Mouse (Mus musculus) midbrain, embryonic 16.5 days (tissue): ENCODE measurements around the gene Nhlrc1. TPM values are rescaled to one million over a fixed set of nuclear protein-coding genes. Genes with fewer than 3 reads are reported as not detected.

Source experiments
- ATAC-seq: fragments of 200-750 bp; cut with Nextera tagmentation; 2 replicates; pipeline ENCODE4 v1.8.0; 2017; ENCODE audit warnings: moderate TSS enrichment
- H3K27ac ChIP-seq: fragments of 300-500 bp; sonication (generic); 2 replicates; pipeline ENCODE4 v1.5.1; 2014; ENCODE audit warnings: mild to moderate bottlenecking, low read length, mixed read lengths
- H3K27me3 ChIP-seq: fragments of 300-500 bp; sonication (generic); 2 replicates; pipeline ENCODE4 v1.6.1; 2014; ENCODE audit warnings: low read depth, low read length, mixed read lengths; ENCODE audit not compliant: control insufficient read depth, insufficient read depth
- H3K36me3 ChIP-seq: fragments of 300-500 bp; sonication (generic); 2 replicates; pipeline ENCODE4 v1.6.1; 2014; ENCODE audit warnings: mild to moderate bottlenecking, low read length, moderate library complexity, mixed read lengths; ENCODE audit not compliant: control insufficient read depth, insufficient read depth
- H3K4me1 ChIP-seq: fragments of 300-500 bp; sonication (generic); 2 replicates; pipeline ENCODE4 v1.6.1; 2014; ENCODE audit warnings: mild to moderate bottlenecking, low read length, mixed read lengths; ENCODE audit not compliant: control insufficient read depth, insufficient read depth
- H3K4me2 ChIP-seq: fragments of 300-500 bp; sonication (generic); 2 replicates; pipeline ENCODE4 v1.6.1; 2014; ENCODE audit warnings: mild to moderate bottlenecking, low read length, mixed read lengths
- H3K4me3 ChIP-seq: fragments of 300-500 bp; sonication (generic); 2 replicates; pipeline ENCODE4 v1.5.1; 2014; ENCODE audit warnings: low read depth, mild to moderate bottlenecking, low read length, moderate library complexity, mixed read lengths
- H3K9ac ChIP-seq: fragments of 300-500 bp; sonication (generic); 2 replicates; pipeline ENCODE4 v1.6.1; 2014; ENCODE audit warnings: low read depth, low read length, mixed read lengths
- H3K9me3 ChIP-seq: fragments of 300-500 bp; sonication (generic); replicated peaks from 2 replicates; pipeline ENCODE4 v1.6.1; 2014; ENCODE audit warnings: mild to moderate bottlenecking, low read length, mixed read lengths; ENCODE audit not compliant: control insufficient read depth, poor library complexity, severe bottlenecking
- WGBS: fragments of 180-500 bp; shearing (Covaris S2); extraction: QIAGEN DNeasy Blood & Tissue Kit; methylation state at CpG from one replicate; pipeline ENCODE4 v1.1.7; 2014; 5-methylcytosine and 5-hydroxymethylcytosine counted together
- polyA plus RNA-seq: library from polyadenylated mRNA; unstranded; fragments of >200 nt; fragmentation: Nextera tagmentation; extraction: Ambion mirVana; gene quantifications from 2 replicates; pipeline ENCODE4 v1.2.1, GENCODE M21; 2015

Gene Nhlrc1
- polyA plus RNA-seq, 1 experiment from 2014 or later, result 19.3 TPM

GRCm38 (mm10) chr13:46968626-46969025 lies 46.0 kb downstream of the Nhlrc1 start:
- Histone ChIP-seq H3K4me3 (no peak overlapping the region), H3K9me3 (no peaks in the 10 kb centered on the region), H3K4me2 (no peak overlapping the region), H3K4me1 (no peaks in the 10 kb centered on the region), H3K36me3 (no peaks in the 10 kb centered on the region), H3K27me3 (no peaks in the 10 kb centered on the region), H3K27ac (no peak overlapping the region), H3K9ac (no peak overlapping the region)
- ATAC-seq, result no peak
- 93% methylated on average over 2 of the region's 2 CpGs for WGBS

DNA sequence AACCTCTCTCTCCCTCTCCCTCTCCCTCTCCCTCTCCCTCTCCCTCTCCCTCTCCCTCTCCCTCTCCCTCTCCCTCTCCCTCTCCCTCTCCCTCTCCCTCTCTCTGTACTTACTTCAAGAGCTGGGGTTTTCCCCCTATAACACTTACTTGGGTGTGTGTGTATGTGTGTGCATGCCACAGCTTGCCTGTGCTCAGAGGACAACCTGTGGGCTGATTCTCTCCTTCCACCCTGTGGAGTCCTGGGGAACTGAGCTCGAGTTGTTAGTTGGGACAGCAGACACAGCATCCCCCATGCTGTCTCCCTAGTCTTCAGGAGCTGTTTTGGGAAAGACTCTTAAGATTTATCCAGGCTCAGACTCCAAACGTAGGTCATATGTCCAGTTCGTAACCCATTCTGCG lies 47.3 kb downstream of the Nhlrc1 start:
- Histone ChIP-seq H3K9ac (no peak overlapping the region), H3K27me3 (no peaks in the 10 kb centered on the region), H3K9me3 (no peaks in the 10 kb centered on the region), H3K36me3 (no peaks in the 10 kb centered on the region), H3K4me1 (no peaks in the 10 kb centered on the region), H3K4me3 (no peak overlapping the region), H3K4me2 (no peak overlapping the region), H3K27ac (no peak overlapping the region)
- no peak for ATAC-seq
- WGBS, result 66% methylated on average over 4 of the region's 4 CpGs

Other genes starting within 250 kb of the Nhlrc1 start
- gene Kif13a, start 85.0 kb downstream of the Nhlrc1 start, polyA plus RNA-seq, result 7.2 and 7.6 TPM in 2 replicates
- 22.2 and 26.0 TPM in 2 replicates for gene Kdm1b, start 28.6 kb upstream of the Nhlrc1 start, polyA plus RNA-seq
- 19.6 and 20.7 TPM in 2 replicates for gene Tpmt, start 29.9 kb upstream of the Nhlrc1 start, polyA plus RNA-seq
- gene Dek, start 91.4 kb upstream of the Nhlrc1 start, polyA plus RNA-seq, result 94.8 and 116 TPM in 2 replicates
- gene Rnf144b, start 107.8 kb upstream of the Nhlrc1 start, polyA plus RNA-seq, result 0.92 and 1.0 TPM in 2 replicates